Mouse (Mus musculus) kidney, postnatal 0 days (tissue): ENCODE data around the gene E2f4. TPM values are rescaled to one million over a fixed set of nuclear protein-coding genes. Genes with fewer than 3 reads are reported as not detected.

Source experiments
- ATAC-seq: fragments of 200-750 bp; cut with Nextera tagmentation; replicated peaks from 2 replicates; pipeline ENCODE4 v1.8.0; 2017; ENCODE audit warnings: low read depth, moderate number of reproducible peaks, moderate TSS enrichment, moderate library complexity; ENCODE audit not compliant: low FRiP score
- DNase-seq: peaks from one replicate; pipeline ENCODE4 v3.0.0-alpha.2; 2016; ENCODE audit warnings: low spot score
- H3K27ac ChIP-seq: fragments of 300-500 bp; sonication (generic); 2 replicates; pipeline ENCODE4 v1.5.1; 2014; ENCODE audit warnings: mild to moderate bottlenecking
- H3K27me3 ChIP-seq: fragments of 300-500 bp; sonication (generic); 2 replicates; pipeline ENCODE4 v1.6.1; 2014; ENCODE audit warnings: low read length, mixed read lengths; ENCODE audit not compliant: insufficient read depth
- H3K36me3 ChIP-seq: fragments of 300-500 bp; sonication (generic); 2 replicates; pipeline ENCODE4 v1.6.1; 2014; ENCODE audit warnings: low read length, mixed read lengths; ENCODE audit not compliant: insufficient read depth
- H3K4me1 ChIP-seq: fragments of 300-500 bp; sonication (generic); replicated peaks from 2 replicates; pipeline ENCODE4 v1.6.1; 2014; ENCODE audit warnings: antibody characterized with exemption, low read length, mixed read lengths; ENCODE audit not compliant: insufficient read depth
- H3K4me2 ChIP-seq: fragments of 300-500 bp; sonication (generic); 2 replicates; pipeline ENCODE4 v1.6.1; 2014; ENCODE audit warnings: mild to moderate bottlenecking, low read length, moderate library complexity, mixed read lengths
- H3K4me3 ChIP-seq: fragments of 300-500 bp; sonication (generic); replicated peaks from 2 replicates; pipeline ENCODE4 v1.5.1; 2014; ENCODE audit warnings: low read depth, low read length
- H3K9ac ChIP-seq: fragments of 300-500 bp; sonication (generic); 2 replicates; pipeline ENCODE4 v1.6.1; 2014; ENCODE audit warnings: low read depth, low read length
- H3K9me3 ChIP-seq: fragments of 300-500 bp; sonication (generic); replicated peaks from 2 replicates; pipeline ENCODE4 v1.6.1; 2016; ENCODE audit warnings: low read length, inconsistent platforms, mixed read lengths
- CTCF ChIP-seq: IDR thresholded peaks from 2 replicates; pipeline ENCODE4 v1.5.1; 2016; ENCODE audit warnings: antibody characterized with exemption, low read depth, mild to moderate bottlenecking, moderate library complexity
- WGBS: fragments of 180-500 bp; shearing (Covaris S2); extraction: QIAGEN DNeasy Blood & Tissue Kit; methylation state at CpG from one replicate; pipeline ENCODE4 v1.1.7; 2014; 5-methylcytosine and 5-hydroxymethylcytosine counted together
- polyA plus RNA-seq: library from polyadenylated mRNA; unstranded; fragments of >200 nt; fragmentation: Nextera tagmentation; extraction: Ambion mirVana; gene quantifications from 2 replicates; pipeline ENCODE4 v1.2.1, GENCODE M21; 2015

Gene E2f4
- polyA plus RNA-seq, 1 experiment from 2014 or later = 57.9 TPM

- Histone ChIP-seq H3K4me1 (peaks cover 12% of the 10 kb centered on the region; the same call in 1 of the 2 replicates), H3K36me3 (peaks cover 39% of the 10 kb centered on the region), H3K27me3 (no peaks in the 10 kb centered on the region), H3K27ac (peak within 1 kb of the TSS; percentile 84), H3K4me3 (peak within 1 kb of the TSS; percentile 37), H3K9ac (peak within 1 kb of the TSS; percentile 62), H3K4me2 (peak within 1 kb of the TSS; percentile 75), H3K9me3 (no peaks in the 10 kb centered on the region)
- peak; percentile 63 for DNase-seq
- peak; percentile 90 for ATAC-seq
- WGBS = 6% methylated on average over 29 of the region's 30 CpGs
- peak; percentile 26; the same call in 1 of the 2 replicates for TF ChIP-seq CTCF
Measured at GRCm38 (mm10) chr8:105305211-105306145, 8.0 kb downstream of the E2f4 start, which contains the start of gene Elmo3. TSS of gene Elmo3 (plus strand) at chr8:105305601.

- peak overlapping the region; percentile 84 for H3K27ac ChIP-seq
- DNase-seq = peak; percentile 37
- H3K36me3 ChIP-seq = peaks cover 32% of the 10 kb centered on the region
- peak; percentile 14 for ATAC-seq
- H3K27me3 ChIP-seq = no peaks in the 10 kb centered on the region
- no peak for TF ChIP-seq CTCF
- H3K9ac ChIP-seq = peak overlapping the region; percentile 62
- peaks cover 12% of the 10 kb centered on the region; the same call in 1 of the 2 replicates for H3K4me1 ChIP-seq
- H3K9me3 ChIP-seq = no peaks in the 10 kb centered on the region
- WGBS = 35% methylated on average over 5 of the region's 5 CpGs
- peak overlapping the region; percentile 75 for H3K4me2 ChIP-seq
- peak overlapping the region; percentile 37 for H3K4me3 ChIP-seq
Measured at GRCm38 (mm10) chr8:105306146-105306691, 8.8 kb downstream of the E2f4 start.

GRCm38 (mm10) chr8:105307670-105308069 is 10.2 kb downstream of the E2f4 start:
- Histone ChIP-seq H3K4me1 (peaks cover 12% of the 10 kb centered on the region; the same call in 1 of the 2 replicates), H3K27me3 (no peaks in the 10 kb centered on the region), H3K9ac (no peak overlapping the region), H3K9me3 (no peaks in the 10 kb centered on the region), H3K36me3 (peaks cover 30% of the 10 kb centered on the region; the same call in 1 of the 2 replicates), H3K4me3 (no peak overlapping the region), H3K4me2 (no peak overlapping the region), H3K27ac (no peak overlapping the region)
- ATAC-seq (no peak), DNase-seq (no peak)
- no peak for TF ChIP-seq CTCF
- 94% methylated on average over 13 of the region's 13 CpGs for WGBS

GRCm38 (mm10) chr8:105308428-105308827 is 11.0 kb downstream of the E2f4 start:
- H3K27ac ChIP-seq = no peak overlapping the region
- H3K4me3 ChIP-seq = no peak overlapping the region
- H3K36me3 ChIP-seq = peaks cover 30% of the 10 kb centered on the region
- WGBS = 96% methylated on average over 10 of the region's 10 CpGs
- no peak for DNase-seq
- no peak overlapping the region for H3K9ac ChIP-seq
- TF ChIP-seq CTCF = no peak
- H3K27me3 ChIP-seq = no peaks in the 10 kb centered on the region
- no peaks in the 10 kb centered on the region for H3K9me3 ChIP-seq
- no peak for ATAC-seq
- H3K4me1 ChIP-seq = peaks cover 12% of the 10 kb centered on the region; the same call in 1 of the 2 replicates
- H3K4me2 ChIP-seq = no peak overlapping the region

GRCm38 (mm10) chr8:105309142-105309847 is 11.8 kb downstream of the E2f4 start:
- TF ChIP-seq CTCF = no peak
- no peak for DNase-seq
- Histone ChIP-seq H3K4me1 (peaks cover 12% of the 10 kb centered on the region; the same call in 1 of the 2 replicates), H3K9ac (no peak overlapping the region), H3K27ac (no peak overlapping the region), H3K27me3 (no peaks in the 10 kb centered on the region), H3K4me2 (no peak overlapping the region), H3K9me3 (no peaks in the 10 kb centered on the region), H3K36me3 (peaks cover 29% of the 10 kb centered on the region), H3K4me3 (no peak overlapping the region)
- WGBS = 71% methylated on average over 15 of the region's 15 CpGs
- no peak for ATAC-seq

- Histone ChIP-seq H3K27ac (no peak overlapping the region), H3K9ac (no peak overlapping the region), H3K36me3 (peaks cover 34% of the 10 kb centered on the region), H3K9me3 (no peaks in the 10 kb centered on the region), H3K4me2 (no peak overlapping the region), H3K27me3 (no peaks in the 10 kb centered on the region), H3K4me3 (no peak overlapping the region), H3K4me1 (peaks cover 12% of the 10 kb centered on the region; the same call in 1 of the 2 replicates)
- no peak for ATAC-seq
- DNase-seq = no peak
- 82% methylated on average over 8 of the region's 8 CpGs for WGBS
- no peak for TF ChIP-seq CTCF
Measured at GRCm38 (mm10) chr8:105310118-105310517, 12.7 kb downstream of the E2f4 start.
